Mouse (Mus musculus) neural tube, embryonic 12.5 days (tissue): Measurements from ENCODE around the gene Adipoq. TPM values are rescaled to one million over a fixed set of nuclear protein-coding genes. Genes with fewer than 3 reads are reported as not detected.

Source experiments
- ATAC-seq: fragments of 200-750 bp; cut with Nextera tagmentation; 2 replicates; pipeline ENCODE4 v1.8.0; 2017; ENCODE audit warnings: low read depth, mild to moderate bottlenecking, moderate TSS enrichment, moderate library complexity; ENCODE audit not compliant: low FRiP score
- H3K27ac ChIP-seq: fragments of 300-500 bp; sonication (generic); 2 replicates; pipeline ENCODE4 v1.5.1; 2016
- H3K27me3 ChIP-seq: fragments of 300-500 bp; sonication (generic); replicated peaks from 2 replicates; pipeline ENCODE4 v1.6.1; 2016; ENCODE audit warnings: mild to moderate bottlenecking
- H3K36me3 ChIP-seq: fragments of 300-500 bp; sonication (generic); 2 replicates; pipeline ENCODE4 v1.6.1; 2016; ENCODE audit warnings: mild to moderate bottlenecking
- H3K4me1 ChIP-seq: fragments of 300-500 bp; sonication (generic); 2 replicates; pipeline ENCODE4 v1.6.1; 2016
- H3K4me2 ChIP-seq: fragments of 300-500 bp; sonication (generic); replicated peaks from 2 replicates; pipeline ENCODE4 v1.6.1; 2016; ENCODE audit warnings: mild to moderate bottlenecking
- H3K4me3 ChIP-seq: fragments of 300-500 bp; sonication (generic); 2 replicates; pipeline ENCODE4 v1.5.1; 2016
- H3K9ac ChIP-seq: fragments of 300-500 bp; sonication (generic); 2 replicates; pipeline ENCODE4 v1.6.1; 2016; ENCODE audit warnings: mild to moderate bottlenecking
- H3K9me3 ChIP-seq: fragments of 300-500 bp; sonication (generic); 2 replicates; pipeline ENCODE4 v1.6.1; 2016; ENCODE audit warnings: mild to moderate bottlenecking
- WGBS: fragments of 180-500 bp; shearing (Covaris S2); methylation state at CpG from one replicate; pipeline ENCODE4 v1.1.7; 2016; 5-methylcytosine and 5-hydroxymethylcytosine counted together
- microRNA-seq: library from miRNA; unstranded; fragments of <30 nt; microRNA quantifications from one replicate; pipeline ENCODE4, GENCODE M21; 2017
- polyA plus RNA-seq: library from polyadenylated mRNA; unstranded; fragments of >200 nt; fragmentation: Nextera tagmentation; extraction: Ambion mirVana; gene quantifications from 2 replicates; pipeline ENCODE4 v1.2.1, GENCODE M21; 2016

The Adipoq gene
- polyA plus RNA-seq, 1 experiment from 2014 or later = not detected

GRCm38 (mm10) chr16:23195618-23196017 is 49.3 kb downstream of the Adipoq start:
- Histone ChIP-seq H3K4me1 (no peaks in the 10 kb centered on the region), H3K4me3 (no peak overlapping the region), H3K27ac (no peak overlapping the region), H3K9ac (no peak overlapping the region), H3K36me3 (no peaks in the 10 kb centered on the region), H3K4me2 (no peak overlapping the region), H3K27me3 (no peaks in the 10 kb centered on the region), H3K9me3 (no peaks in the 10 kb centered on the region)
- ATAC-seq = no peak
- 84% methylated on average over 7 of the region's 7 CpGs for whole genome bisulfite sequencing

- Histone ChIP-seq H3K9ac (no peak overlapping the region), H3K27me3 (no peaks in the 10 kb centered on the region), H3K27ac (no peak overlapping the region), H3K4me2 (no peak overlapping the region), H3K36me3 (no peaks in the 10 kb centered on the region), H3K4me1 (no peaks in the 10 kb centered on the region), H3K4me3 (no peak overlapping the region), H3K9me3 (no peaks in the 10 kb centered on the region)
- no peak for ATAC-seq
Measured at GRCm38 (mm10) chr16:23196296-23196695, 50.0 kb downstream of the Adipoq start.

- H3K27me3 ChIP-seq = no peaks in the 10 kb centered on the region
- no peak for ATAC-seq
- no peaks in the 10 kb centered on the region for H3K4me1 ChIP-seq
- no peak overlapping the region for H3K4me3 ChIP-seq
- no peaks in the 10 kb centered on the region for H3K9me3 ChIP-seq
- no peak overlapping the region for H3K4me2 ChIP-seq
- H3K36me3 ChIP-seq = no peaks in the 10 kb centered on the region
- H3K27ac ChIP-seq = no peak overlapping the region
- WGBS = 94% methylated on average over 6 of the region's 6 CpGs
- H3K9ac ChIP-seq = no peak overlapping the region
Measured at GRCm38 (mm10) chr16:23196791-23197190, 50.5 kb downstream of the Adipoq start.

GRCm38 (mm10) chr16:23201498-23201897 is 55.2 kb downstream of the Adipoq start:
- no peaks in the 10 kb centered on the region for H3K4me1 ChIP-seq
- no peak overlapping the region for H3K27ac ChIP-seq
- no peak overlapping the region for H3K4me3 ChIP-seq
- no peaks in the 10 kb centered on the region for H3K36me3 ChIP-seq
- no peaks in the 10 kb centered on the region for H3K9me3 ChIP-seq
- H3K4me2 ChIP-seq = no peak overlapping the region
- no peaks in the 10 kb centered on the region for H3K27me3 ChIP-seq
- no peak for ATAC-seq
- H3K9ac ChIP-seq = no peak overlapping the region

Small RNA genes within 50 kb of the gene (microRNA-seq; reads per million reads assigned to microRNA genes)
- gene Gm49346 = 0.66 reads per million

Other genes with a start within 250 kb of the Adipoq start
- not detected in 2 replicates for gene Fetub, start 228.2 kb upstream of the Adipoq start, polyA plus RNA-seq
- not detected in 2 replicates for gene Hrg, start 195.5 kb upstream of the Adipoq start, polyA plus RNA-seq
- gene Kng2, start 117.1 kb upstream of the Adipoq start, polyA plus RNA-seq = 0.33 and 0.46 TPM in 2 replicates
- gene Kng1, start 88.7 kb upstream of the Adipoq start, polyA plus RNA-seq = 0.20 TPM in 1 of 2 replicates, not detected in the other
- gene Eif4a2, start 39.1 kb upstream of the Adipoq start, polyA plus RNA-seq = 223 and 248 TPM in 2 replicates
- gene Rfc4, start 18.8 kb upstream of the Adipoq start, polyA plus RNA-seq = 106 and 112 TPM in 2 replicates
- 42.1 and 43.5 TPM in 2 replicates for gene St6gal1, start 78.2 kb downstream of the Adipoq start, polyA plus RNA-seq